In genomic region chr1:78488752-78489492, GRCm38 (mm10) we compare ENCODE assay signal across 8 mouse cellular contexts. TPM values are rescaled to one million over a fixed set of nuclear protein-coding genes. Genes with fewer than 3 reads are reported as not detected.
DNase-seq lines count a peak whose midpoint lies in the region; ATAC-seq and TF ChIP-seq lines count a peak whose summit lies in the region.

Gene Farsb (minus strand): TSS chr1:78488897.

- 0 out of 2 replicates have a peak, but pooled peaks have one; percentile 31 for TF ChIP-seq EP300 in heart, adult 2 months (IDR thresholded peaks at IDR 0.05; ENCODE audit: insufficient read depth, low read depth, low read length)

- peak within 1 kb of the TSS; percentile 87 for H3K9ac ChIP-seq in embryonic facial prominence, embryonic 14.5 days (ENCODE audit: low read depth, low read length)
- H3K9ac ChIP-seq in heart, adult 2 months (ENCODE audit: low read depth, low read length): peak within 1 kb of the TSS; percentile 87
- H3K9ac ChIP-seq in limb, embryonic 13.5 days: peak within 1 kb of the TSS; percentile 90
- H3K9ac ChIP-seq in midbrain, embryonic 16.5 days (ENCODE audit: low read depth, low read length): peak within 1 kb of the TSS; percentile 89

- peaks cover 24% of the 10 kb centered on the region for H3K4me1 ChIP-seq in embryonic facial prominence, embryonic 14.5 days (ENCODE audit: control insufficient read depth, insufficient read depth, low read length)
- peaks cover 6% of the 10 kb centered on the region for H3K4me1 ChIP-seq in heart, adult 2 months (ENCODE audit: control insufficient read depth, insufficient read depth, low read length)
- peaks cover 23% of the 10 kb centered on the region for H3K4me1 ChIP-seq in limb, embryonic 13.5 days
- peaks cover 18% of the 10 kb centered on the region for H3K4me1 ChIP-seq in midbrain, embryonic 16.5 days (ENCODE audit: control insufficient read depth, insufficient read depth, low read length)

- H3K9me3 ChIP-seq in embryonic facial prominence, embryonic 14.5 days (ENCODE audit: control insufficient read depth, low read length): no peaks in the 10 kb centered on the region
- H3K9me3 ChIP-seq in limb, embryonic 13.5 days: no peaks in the 10 kb centered on the region
- H3K9me3 ChIP-seq in midbrain, embryonic 16.5 days (replicated peaks; ENCODE audit: control insufficient read depth, low read length, poor library complexity, severe bottlenecking): no peaks in the 10 kb centered on the region

- 0 out of 2 replicates have a peak, but pooled peaks cover 4% of the 10 kb centered on the region for H3K36me3 ChIP-seq in embryonic facial prominence, embryonic 14.5 days (ENCODE audit: control insufficient read depth, insufficient read depth, low read length)
- peaks cover 9% of the 10 kb centered on the region for H3K36me3 ChIP-seq in heart, adult 2 months (ENCODE audit: control insufficient read depth, insufficient read depth, low read length)
- H3K36me3 ChIP-seq in limb, embryonic 13.5 days: peaks cover 4% of the 10 kb centered on the region; the same call in 1 of the 2 replicates
- no peaks in the 10 kb centered on the region for H3K36me3 ChIP-seq in midbrain, embryonic 16.5 days (ENCODE audit: control insufficient read depth, insufficient read depth, low read length)

- 0% methylated on average over 31 of the region's 31 CpGs for WGBS in embryonic facial prominence, embryonic 14.5 days
- WGBS in heart, adult 2 months: under 1% methylated on average over 31 of the region's 31 CpGs
- under 1% methylated on average over 31 of the region's 31 CpGs for WGBS in limb, embryonic 13.5 days
- WGBS in midbrain, embryonic 16.5 days: under 1% methylated on average over 31 of the region's 31 CpGs

- DNase-seq in 3T3-L1 (ENCODE audit: low read depth, low spot score): peak; percentile 93
- peak; percentile 73 to 84 for DNase-seq in adrenal gland, postnatal 4 days (ENCODE audit: low spot score in 2 of 2)
- peak; percentile 97 for DNase-seq in embryonic facial prominence, embryonic 14.5 days (ENCODE audit: low spot score)
- DNase-seq in heart, adult 2 months: peak; percentile 88 to 91
- peak; percentile 91 for DNase-seq in kidney, adult 8-10 months
- DNase-seq in spleen, postnatal 10 days (ENCODE audit: low spot score in 2 of 2): peak; percentile 82 to 91

- intact Hi-C loops in heart, adult 2 months (cut with DNase I): loop anchor here (2.0 kb wide), 1 partner anchor 1288 kb away; the partner anchor contains the start of genes Mrpl44 and Wdfy1

- peak within 1 kb of the TSS; percentile 92 for H3K4me2 ChIP-seq in embryonic facial prominence, embryonic 14.5 days (ENCODE audit: low read depth, low read length)
- peak within 1 kb of the TSS; percentile 93 for H3K4me2 ChIP-seq in limb, embryonic 13.5 days (replicated peaks)
- peak within 1 kb of the TSS; percentile 83 for H3K4me2 ChIP-seq in midbrain, embryonic 16.5 days (ENCODE audit: low read length)

- peak; percentile 97 for ATAC-seq in embryonic facial prominence, embryonic 14.5 days (ENCODE audit: low read depth)
- ATAC-seq in limb, embryonic 13.5 days (ENCODE audit: low FRiP score, low read depth): peak; percentile 97
- ATAC-seq in midbrain, embryonic 16.5 days: peak; percentile 98

- TF ChIP-seq POLR2A in heart, adult 2 months (IDR thresholded peaks at IDR 0.05; ENCODE audit: insufficient read depth, low read depth, low read length): peak; percentile 65

- H3K27me3 ChIP-seq in embryonic facial prominence, embryonic 14.5 days (replicated peaks; ENCODE audit: control insufficient read depth, insufficient read depth, low read length): no peaks in the 10 kb centered on the region
- no peaks in the 10 kb centered on the region for H3K27me3 ChIP-seq in heart, adult 2 months (ENCODE audit: control insufficient read depth, insufficient read depth, low read length)
- no peaks in the 10 kb centered on the region for H3K27me3 ChIP-seq in limb, embryonic 13.5 days
- H3K27me3 ChIP-seq in midbrain, embryonic 16.5 days (ENCODE audit: control insufficient read depth, insufficient read depth, low read depth, low read length): 0 out of 2 replicates have a peak, but pooled peaks cover 4% of the 10 kb centered on the region

- peak within 1 kb of the TSS; percentile 87 for H3K27ac ChIP-seq in embryonic facial prominence, embryonic 14.5 days (replicated peaks; ENCODE audit: low read depth, low read length)
- peak within 1 kb of the TSS; percentile 99 for H3K27ac ChIP-seq in heart, adult 2 months
- H3K27ac ChIP-seq in limb, embryonic 13.5 days: no peak within 1 kb of the TSS
- peak within 1 kb of the TSS; percentile 67 for H3K27ac ChIP-seq in midbrain, embryonic 16.5 days (ENCODE audit: low read length)

- peak within 1 kb of the TSS; percentile 95 for H3K4me3 ChIP-seq in embryonic facial prominence, embryonic 14.5 days (ENCODE audit: low read depth, low read length)
- peak within 1 kb of the TSS; percentile 97 for H3K4me3 ChIP-seq in heart, adult 2 months
- peak within 1 kb of the TSS; percentile 97 for H3K4me3 ChIP-seq in limb, embryonic 13.5 days
- peak within 1 kb of the TSS; percentile 84 for H3K4me3 ChIP-seq in midbrain, embryonic 16.5 days (ENCODE audit: low read depth, low read length)

- peaks cover 3% of the 10 kb centered on the region; the same call in 1 of the 2 replicates for H3K79me2 ChIP-seq in heart, adult 2 months (replicated peaks; ENCODE audit: control insufficient read depth, insufficient read depth, low read length)

- no peak for TF ChIP-seq CTCF in heart, adult 2 months (IDR thresholded peaks at IDR 0.05)

RNA-seq across cellular contexts. Expression of gene Farsb, which starts in this region (rescaled TPM):
- 10 to 100 TPM; 57.1 to 57.2 TPM for total RNA-seq in adrenal gland, postnatal 4 days (2021)
- 122 and 145 TPM in 2 replicates for polyA plus RNA-seq in embryonic facial prominence, embryonic 14.5 days (2014; fragmentation: Nextera tagmentation; extraction: Ambion mirVana)
- 10 to 100 TPM; 46.7 to 49.1 TPM for total RNA-seq in heart, adult 2 months (2021)
- 18.6 and 40.5 TPM in 2 replicates for polyA plus RNA-seq in heart, adult 2 months (2012; rRNA removed)
- polyA plus RNA-seq in limb, embryonic 13.5 days (2015; fragmentation: Nextera tagmentation; extraction: Ambion mirVana): 137 and 138 TPM in 2 replicates
- 160 and 163 TPM in 2 replicates for polyA plus RNA-seq in midbrain, embryonic 16.5 days (2015; fragmentation: Nextera tagmentation; extraction: Ambion mirVana)
